Mouse (Mus musculus) brain, embryonic 14.5 days (tissue): Measurements from ENCODE around the gene B4galt5.

Experiments
- CTCF ChIP-seq: fragments of 200-500 bp; IDR thresholded peaks from 2 replicates; pipeline ENCODE4 v1.5.1; 2012; ENCODE audit warnings: inconsistent platforms, mild to moderate bottlenecking, moderate library complexity, borderline replicate concordance; ENCODE audit not compliant: insufficient read depth, insufficient read length; ENCODE audit errors: extremely low read depth
- POLR2A ChIP-seq: fragments of 200-500 bp; IDR thresholded peaks from 2 replicates; pipeline ENCODE4 v1.6.1; 2012; ENCODE audit warnings: mild to moderate bottlenecking, inconsistent platforms, borderline replicate concordance; ENCODE audit not compliant: poor library complexity, insufficient read depth, insufficient read length, severe bottlenecking; ENCODE audit errors: extremely low read depth

- TF ChIP-seq POLR2A = no peak
- TF ChIP-seq CTCF = no peak
These were observed 95.5 kb downstream of the B4galt5 start for GRCm38 (mm10) chr2:167253476-167253875.
